In the genomic region with DNA sequence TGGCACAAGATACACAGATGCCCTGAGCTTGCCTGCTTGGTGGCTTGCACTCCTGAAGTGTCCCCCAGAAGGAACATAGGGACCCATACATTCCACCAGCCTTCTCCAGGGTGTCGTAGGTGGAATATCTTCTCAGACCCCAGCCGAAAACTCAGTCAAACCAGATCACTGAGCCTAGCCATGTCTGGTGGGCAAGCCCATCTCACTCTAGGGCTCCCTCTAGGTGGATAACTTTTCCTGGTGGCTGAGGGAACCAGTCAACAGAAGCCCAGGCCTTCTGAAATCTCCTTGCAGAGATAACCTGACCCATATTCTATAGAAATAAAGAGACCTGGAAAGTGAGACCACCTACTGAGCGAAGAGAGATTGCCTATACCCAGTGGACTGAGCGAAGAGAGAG, we compare ENCODE assay signal across 22 mouse cellular contexts. TPM values are rescaled to one million over a fixed set of nuclear protein-coding genes. Genes with fewer than 3 reads are reported as not detected.
DNase-seq lines count a peak whose midpoint lies in the region; ATAC-seq and TF ChIP-seq lines count a peak whose summit lies in the region.
"Had no signal": no experiment of that assay in that cellular context is flagged by ENCODE, and none has a peak within 500 bp of the region (broad histone marks: within the 10 kb centered on the region; RNA-seq: fewer than 3 reads in every experiment).

No protein-coding gene starts in this region.

- no peak overlapping the region for H3K27ac ChIP-seq in kidney, postnatal 0 days
- no peak overlapping the region for H3K27ac ChIP-seq in CH12.LX (ENCODE audit: insufficient read depth, low read depth)
- H3K27ac ChIP-seq in embryonic facial prominence, embryonic 13.5 days = peak overlapping the region; percentile 51; the same call in 1 of the 2 replicates
- H3K27ac ChIP-seq in cerebellum, adult 2 months (ENCODE audit: insufficient read depth, low read length) = no peak overlapping the region

- TF ChIP-seq CTCF in kidney, postnatal 0 days (IDR thresholded peaks at IDR 0.05; ENCODE audit: low read depth) = peak; percentile 20; the same call in 1 of the 2 replicates
- peak in 1 of 2 experiments; percentile 46; a peak in 2 of 4 replicates for TF ChIP-seq CTCF in CH12.LX (conservative IDR thresholded peaks at IDR 0.05 in 1 of 2, IDR thresholded peaks at IDR 0.05 in 1 of 2; ENCODE audit: low read depth in 2 of 2, low read length in 2 of 2)
- no peak for TF ChIP-seq CTCF in cerebellum, adult 2 months (IDR thresholded peaks at IDR 0.05; ENCODE audit: borderline replicate concordance, insufficient read depth, low read depth, low read length)

- H3K27me3 ChIP-seq in kidney, postnatal 0 days (ENCODE audit: insufficient read depth, low read length) = no peaks in the 10 kb centered on the region
- H3K27me3 ChIP-seq in CH12.LX (replicated peaks) = peaks cover 15% of the 10 kb centered on the region
- H3K27me3 ChIP-seq in embryonic facial prominence, embryonic 13.5 days = peaks cover under 1% of the 10 kb centered on the region; the same call in 1 of the 2 replicates
- no peaks in the 10 kb centered on the region for H3K27me3 ChIP-seq in cerebellum, adult 2 months (ENCODE audit: control insufficient read depth, insufficient read depth, low read length)

- no peak for TF ChIP-seq EP300 in CH12.LX (IDR thresholded peaks at IDR 0.05; ENCODE audit: low read length)

- no peak for ATAC-seq in kidney, postnatal 0 days (replicated peaks; ENCODE audit: low FRiP score, low read depth)
- ATAC-seq in embryonic facial prominence, embryonic 13.5 days (ENCODE audit: insufficient number of reproducible peaks, insufficient read depth, low FRiP score, low TSS enrichment, low read depth) = no peak
- ATAC-seq: CD4-positive, CD25-positive, alpha-beta regulatory T cell, adult 4 months; intestine, embryonic 16.5 days had no signal

- dilution Hi-C loops in CH12.LX (cut with MboI; ENCODE audit: extremely low pct_ligation_motif_present, extremely low pct_unique_long_range_greater_than_20kb, low sequenced_read_pairs) = no loop called here

- no peak for TF ChIP-seq POLR2A in CH12.LX (IDR thresholded peaks at IDR 0.05; ENCODE audit: low read depth, low read length)
- TF ChIP-seq POLR2A in cerebellum, adult 2 months (IDR thresholded peaks at IDR 0.05; ENCODE audit: borderline replicate concordance, insufficient read depth, low read length) = no peak

- no peaks in the 10 kb centered on the region for H3K9me3 ChIP-seq in kidney, postnatal 0 days (replicated peaks; ENCODE audit: low read length)
- H3K9me3 ChIP-seq in CH12.LX (replicated peaks; ENCODE audit: low read length) = peaks cover 10% of the 10 kb centered on the region
- no peaks in the 10 kb centered on the region for H3K9me3 ChIP-seq in embryonic facial prominence, embryonic 13.5 days
- H3K9me3 ChIP-seq: neural tube, embryonic 15.5 days had no signal

- no peaks in the 10 kb centered on the region for H3K36me3 ChIP-seq in kidney, postnatal 0 days (ENCODE audit: insufficient read depth, low read length)
- no peaks in the 10 kb centered on the region for H3K36me3 ChIP-seq in CH12.LX (replicated peaks in 1 of 2; ENCODE audit: control insufficient read depth in 1 of 2, insufficient read depth in 1 of 2, low read length in 1 of 2)
- H3K36me3 ChIP-seq in embryonic facial prominence, embryonic 13.5 days = no peaks in the 10 kb centered on the region
- H3K36me3 ChIP-seq: neural tube, embryonic 15.5 days had no signal

- H3K79me2 ChIP-seq in CH12.LX (replicated peaks; ENCODE audit: control insufficient read depth, extremely low read depth, insufficient read depth, poor library complexity, severe bottlenecking) = no peaks in the 10 kb centered on the region

- WGBS in kidney, postnatal 0 days = 88% methylated on average over 4 of the region's 4 CpGs
- WGBS in embryonic facial prominence, embryonic 13.5 days = 88% methylated on average over 4 of the region's 4 CpGs
- WGBS in cerebellum, adult 2 months = 95% methylated on average over 4 of the region's 4 CpGs

- no peak overlapping the region for H3K4me3 ChIP-seq in kidney, postnatal 0 days (replicated peaks; ENCODE audit: low read depth, low read length)
- no peak overlapping the region for H3K4me3 ChIP-seq in CH12.LX (replicated peaks in 1 of 3; ENCODE audit: low read depth in 2 of 3, low read length in 2 of 3, poor library complexity in 1 of 3)
- H3K4me3 ChIP-seq in embryonic facial prominence, embryonic 13.5 days = no peak overlapping the region
- H3K4me3 ChIP-seq in cerebellum, adult 2 months (replicated peaks; ENCODE audit: insufficient read depth, low read depth, low read length) = no peak overlapping the region
- H3K4me3 ChIP-seq: erythroblast, embryonic 14.5 days; neural tube, embryonic 15.5 days had no signal

- in situ Hi-C loops in CH12.LX (cut with MboI; ENCODE audit: low pct_ligation_motif_present, low pct_unique_long_range_greater_than_20kb, low sequenced_read_pairs) = loop anchor here (5.0 kb wide), 1 partner anchor 36 kb away; no protein-coding TSS in a partner anchor

- no peak overlapping the region for H3K9ac ChIP-seq in kidney, postnatal 0 days (ENCODE audit: low read depth, low read length)
- no peak overlapping the region for H3K9ac ChIP-seq in CH12.LX (ENCODE audit: insufficient read depth, low read depth)
- no peak overlapping the region for H3K9ac ChIP-seq in embryonic facial prominence, embryonic 13.5 days
- H3K9ac ChIP-seq: neural tube, embryonic 15.5 days had no signal

- no peak overlapping the region for H3K4me2 ChIP-seq in kidney, postnatal 0 days (ENCODE audit: low read length)
- no peak overlapping the region for H3K4me2 ChIP-seq in CH12.LX (ENCODE audit: insufficient read depth, low read depth, poor library complexity, severe bottlenecking)
- H3K4me2 ChIP-seq in embryonic facial prominence, embryonic 13.5 days = no peak overlapping the region
- H3K4me2 ChIP-seq: liver, embryonic 11.5 days; neural tube, embryonic 15.5 days had no signal

- H3K4me1 ChIP-seq in kidney, postnatal 0 days (replicated peaks; ENCODE audit: insufficient read depth, low read length) = no peaks in the 10 kb centered on the region
- H3K4me1 ChIP-seq in CH12.LX (ENCODE audit: control insufficient read depth in 1 of 2, insufficient read depth in 2 of 2) = peaks cover 5 to 45% of the 10 kb centered on the region in 2 experiments; a peak in 3 of 4 replicates
- H3K4me1 ChIP-seq in embryonic facial prominence, embryonic 13.5 days = peaks cover 39% of the 10 kb centered on the region
- peaks cover 9% of the 10 kb centered on the region; the same call in 1 of the 2 replicates for H3K4me1 ChIP-seq in cerebellum, adult 2 months (ENCODE audit: control insufficient read depth, insufficient read depth, low read length)

- no peak for DNase-seq in kidney, postnatal 0 days (ENCODE audit: low spot score)
- no peak for DNase-seq in kidney, postnatal 10 days
- DNase-seq in CH12.LX (ENCODE audit: extremely low read depth) = peak; percentile 14
- peak; percentile 51 to 67 for DNase-seq in thymus, postnatal 10 days (ENCODE audit: low spot score in 2 of 2)
- DNase-seq in cerebellum, adult 2 months = no peak
- DNase-seq in c-Kit-positive CD71-positive TER-119-positive erythroid progenitor cells, embryonic 14.5 days (ENCODE audit: low spot score) = no peak
- DNase-seq: adrenal gland, adult 8-10 months; cerebellum, adult 18-20 months; heart, postnatal 10 days; kidney, postnatal 4 days; layer of hippocampus, postnatal 36 days had no signal

- peak; percentile 12 for TF ChIP-seq RAD21 in CH12.LX (IDR thresholded peaks at IDR 0.05; ENCODE audit: low read depth, low read length)

TF ChIP-seq in CH12.LX, 34 proteins besides CTCF, POLR2A, EP300 and RAD21:
- no peak for TF ChIP-seq UBTF (IDR thresholded peaks at IDR 0.05; ENCODE audit: low read depth, low read length)
- TF ChIP-seq ETS1 (conservative IDR thresholded peaks at IDR 0.05; ENCODE audit: low read depth, low read length) = no peak
- no peak for TF ChIP-seq USF2 (conservative IDR thresholded peaks at IDR 0.05; ENCODE audit: low read depth, low read length)
- TF ChIP-seq USF1 (IDR thresholded peaks at IDR 0.05; ENCODE audit: low read depth, low read length) = no peak
- no peak for TF ChIP-seq TCF12 (IDR thresholded peaks at IDR 0.05; ENCODE audit: low read depth, low read length)

RNA-seq across cellular contexts. Expression of gene Fam163b, which starts 19.2 kb away (rescaled TPM):
- not detected in 2 replicates for polyA plus RNA-seq in kidney, postnatal 0 days (2015; fragmentation: Nextera tagmentation; extraction: Ambion mirVana)
- not detected in 2 replicates for total RNA-seq in CH12.LX (2012; rRNA removed)
- total RNA-seq in CH12.LX (2014; rRNA removed) = not detected in 2 replicates
- polyA plus RNA-seq in CH12.LX (2012; ENCODE audit: insufficient read length, low read depth) = not detected in 2 replicates
- polyA plus RNA-seq in embryonic facial prominence, embryonic 13.5 days (2015; fragmentation: Nextera tagmentation; extraction: Ambion mirVana) = 0.24 and 0.37 TPM in 2 replicates
- polyA plus RNA-seq in cerebellum, adult 2 months (2012; rRNA removed) = 19.7 and 24.3 TPM in 2 replicates
- total RNA-seq: megakaryocyte-erythroid progenitor cell, adult 5-6 weeks; monocyte, adult 5-6 weeks had no signal
- polyA plus RNA-seq: CD4-positive, CD25-positive, alpha-beta regulatory T cell, adult 4 months; erythroblast, embryonic 14.5 days had no signal

RNA-seq across cellular contexts. Expression of gene Dbh, which starts 41.9 kb away (rescaled TPM):
- 0.05 and 0.38 TPM in 2 replicates for polyA plus RNA-seq in kidney, postnatal 0 days (2015; fragmentation: Nextera tagmentation; extraction: Ambion mirVana)
- total RNA-seq in CH12.LX (2012; rRNA removed) (not detected in 2 replicates), CH12.LX (2014; rRNA removed) (not detected in 2 replicates)
- polyA plus RNA-seq in CH12.LX (2012; ENCODE audit: insufficient read length, low read depth) = not detected in 2 replicates
- 0.07 and 0.14 TPM in 2 replicates for polyA plus RNA-seq in embryonic facial prominence, embryonic 13.5 days (2015; fragmentation: Nextera tagmentation; extraction: Ambion mirVana)
- polyA plus RNA-seq in cerebellum, adult 2 months (2012; rRNA removed) = 5.9 and 6.3 TPM in 2 replicates
- total RNA-seq: gastrocnemius, adult 8-10 months; megakaryocyte-erythroid progenitor cell, adult 5-6 weeks; monocyte, adult 5-6 weeks had no signal
- polyA plus RNA-seq: CD4-positive, CD25-positive, alpha-beta regulatory T cell, adult 4 months; erythroblast, embryonic 14.5 days had no signal

RNA-seq across cellular contexts. Expression of gene Adamtsl2, which starts 43.9 kb away (rescaled TPM):
- 0.80 and 0.83 TPM in 2 replicates for polyA plus RNA-seq in kidney, postnatal 0 days (2015; fragmentation: Nextera tagmentation; extraction: Ambion mirVana)
- total RNA-seq in CH12.LX (2012; rRNA removed) (0.13 TPM in 1 of 2 replicates, not detected in the other), CH12.LX (2014; rRNA removed) (not detected in 2 replicates)
- polyA plus RNA-seq in CH12.LX (2012; ENCODE audit: insufficient read length, low read depth) = not detected in 2 replicates
- polyA plus RNA-seq in embryonic facial prominence, embryonic 13.5 days (2015; fragmentation: Nextera tagmentation; extraction: Ambion mirVana) = 2.9 and 4.3 TPM in 2 replicates
- polyA plus RNA-seq in cerebellum, adult 2 months (2012; rRNA removed) = 3.8 and 4.1 TPM in 2 replicates
- total RNA-seq: megakaryocyte-erythroid progenitor cell, adult 5-6 weeks; monocyte, adult 5-6 weeks had no signal
- polyA plus RNA-seq: erythroblast, embryonic 14.5 days had no signal

RNA-seq across cellular contexts. Expression of gene Mymk, which starts 51.1 kb away (rescaled TPM):
- polyA plus RNA-seq in kidney, postnatal 0 days (2015; fragmentation: Nextera tagmentation; extraction: Ambion mirVana) = 0.11 TPM in 1 of 2 replicates, not detected in the other
- total RNA-seq in CH12.LX (2012; rRNA removed) = not detected in 2 replicates
- not detected in 2 replicates for total RNA-seq in CH12.LX (2014; rRNA removed)
- not detected in 2 replicates for polyA plus RNA-seq in CH12.LX (2012; ENCODE audit: insufficient read length, low read depth)
- 3.5 and 6.4 TPM in 2 replicates for polyA plus RNA-seq in embryonic facial prominence, embryonic 13.5 days (2015; fragmentation: Nextera tagmentation; extraction: Ambion mirVana)
- polyA plus RNA-seq in cerebellum, adult 2 months (2012; rRNA removed) = 0.22 and 0.43 TPM in 2 replicates
- total RNA-seq: heart, adult 8-10 months; megakaryocyte-erythroid progenitor cell, adult 5-6 weeks; monocyte, adult 5-6 weeks had no signal
- polyA plus RNA-seq: CD4-positive, CD25-positive, alpha-beta regulatory T cell, adult 4 months; erythroblast, embryonic 14.5 days; urinary bladder, adult 2 months had no signal

Comparison
In these comparisons a context has a peak if more than half of its experiments do, and no peak if none do; other contexts are left out.
1. DNase-seq: peak in CH12.LX (single experiment) and thymus, postnatal 10 days (2 of 2); none in kidney, postnatal 0 days (single experiment), kidney, postnatal 10 days (single experiment), cerebellum, adult 2 months (0 of 2) and c-Kit-positive CD71-positive TER-119-positive erythroid progenitor cells, embryonic 14.5 days (single experiment).
2. RNA of gene Fam163b, which starts 19.2 kb away (polyA plus RNA-seq): 19.7 to 24.3 TPM in cerebellum, adult 2 months; 0.24 to 0.37 TPM in embryonic facial prominence, embryonic 13.5 days, not detected in kidney, postnatal 0 days and not detected in CH12.LX; every median in the first group is over 10 times any median in the second.